Mouse (Mus musculus) gonadal fat pad, adult 2 months (tissue): ENCODE data around the gene Lhx4. TPM values are rescaled to one million over a fixed set of nuclear protein-coding genes. Genes with fewer than 3 reads are reported as not detected.

Source experiments
- DNase-seq: peaks from one replicate; pipeline ENCODE4 v3.0.0-alpha.2; 2012; ENCODE audit warnings: low read depth
- polyA plus RNA-seq: library from polyadenylated mRNA; depleted of rRNA; stranded (reverse); fragments of >200 nt; gene quantifications from 2 replicates; pipeline ENCODE4 v1.2.3, GENCODE M21; 2012

Gene Lhx4
- polyA plus RNA-seq, 1 experiment = 0.32 TPM

DNA sequence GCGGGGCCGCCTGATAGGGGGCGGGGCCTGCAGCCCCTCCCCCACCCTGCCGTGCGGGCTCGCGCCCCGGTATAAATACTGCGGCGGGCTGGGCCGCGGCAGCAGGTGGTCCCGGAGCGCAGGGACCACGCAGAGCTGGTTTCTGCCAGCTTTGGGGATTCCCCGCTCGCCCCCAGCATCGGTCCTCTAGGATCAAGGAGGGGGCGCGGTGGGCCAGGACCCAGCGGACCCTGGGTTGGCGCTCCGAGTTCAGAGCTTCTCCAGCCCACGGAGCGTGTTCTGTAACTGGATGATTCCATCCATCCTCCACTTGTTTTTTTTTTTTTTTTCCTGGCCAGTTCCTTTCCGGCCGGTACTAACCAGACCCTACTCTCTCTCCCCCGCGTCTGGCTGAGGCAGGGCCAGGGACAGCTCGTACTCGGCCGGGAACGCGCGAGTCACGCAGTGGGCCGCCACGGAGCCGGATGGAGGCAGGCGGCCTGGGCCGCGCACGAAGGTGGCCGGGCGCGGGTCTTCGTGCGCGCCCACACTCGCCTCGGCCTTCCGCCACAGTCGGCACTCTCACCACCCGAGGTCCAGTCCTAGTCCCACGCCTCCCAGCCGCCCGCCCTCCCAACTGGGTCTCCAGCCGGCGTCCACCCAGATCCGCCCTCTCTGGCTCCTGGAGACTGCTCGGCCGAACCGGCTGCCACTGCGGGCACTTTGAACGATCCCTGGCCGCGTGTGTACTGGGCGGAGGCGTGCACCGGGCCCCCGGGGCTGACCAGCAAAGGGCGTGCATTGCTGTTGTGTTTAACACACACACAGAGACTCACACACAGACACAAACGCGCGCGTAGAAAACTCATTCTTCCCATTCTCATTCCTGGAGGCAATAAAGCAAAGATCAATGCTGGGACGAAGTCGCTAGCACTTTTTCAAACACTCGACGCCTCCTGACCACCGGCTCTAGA lies 8.8 kb downstream of the Lhx4 start:
- no peak for DNase-seq

DNA sequence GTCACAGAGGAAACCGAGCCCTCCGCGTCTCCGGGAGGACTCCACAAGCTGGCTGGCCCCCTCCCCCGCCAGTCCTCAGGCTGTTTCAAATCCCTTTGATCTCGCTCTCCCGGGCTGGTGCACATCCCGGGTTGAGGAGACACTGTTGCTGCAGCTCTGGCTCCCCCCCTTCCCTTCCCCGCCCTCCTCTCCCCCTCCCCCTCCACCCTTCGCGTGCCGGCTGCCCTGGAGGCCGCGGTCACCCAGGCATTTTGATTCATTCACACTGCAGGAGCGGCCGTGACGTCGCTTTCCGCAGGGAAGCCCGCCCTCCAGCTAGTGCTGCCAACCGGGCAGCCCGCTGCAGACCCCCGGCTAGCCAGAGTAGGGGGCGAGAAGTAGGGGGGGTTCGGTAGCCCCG lies 9.5 kb downstream of the Lhx4 start:
- no peak for DNase-seq

DNA sequence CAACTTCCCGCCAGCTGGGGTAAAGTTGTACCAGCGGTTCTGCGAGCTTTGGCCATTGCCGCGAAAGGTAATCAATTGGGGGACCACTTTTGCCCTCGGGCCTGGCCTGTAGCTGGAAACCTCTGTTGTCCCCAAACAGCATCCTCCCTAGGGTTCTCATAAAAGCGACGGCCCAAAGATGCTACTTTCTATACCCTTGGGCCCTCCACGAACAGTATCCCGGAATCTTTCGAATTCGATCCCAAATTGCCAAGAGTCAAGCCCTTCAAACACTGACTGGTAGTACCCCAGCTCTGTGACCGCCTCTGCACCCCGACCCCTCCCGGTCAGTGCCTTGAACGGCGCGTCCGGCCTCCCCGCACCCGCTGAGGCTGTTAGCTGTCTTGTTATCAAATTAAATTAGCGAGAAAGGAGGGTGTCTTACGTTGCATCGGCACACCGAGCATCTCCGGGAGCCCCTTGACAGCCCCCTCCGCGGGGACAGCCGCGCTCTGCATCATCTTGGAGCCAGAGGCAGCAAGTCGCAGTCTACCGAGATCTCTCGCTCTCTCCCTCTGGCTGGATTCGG lies 10.0 kb downstream of the Lhx4 start:
- no peak for DNase-seq

DNA sequence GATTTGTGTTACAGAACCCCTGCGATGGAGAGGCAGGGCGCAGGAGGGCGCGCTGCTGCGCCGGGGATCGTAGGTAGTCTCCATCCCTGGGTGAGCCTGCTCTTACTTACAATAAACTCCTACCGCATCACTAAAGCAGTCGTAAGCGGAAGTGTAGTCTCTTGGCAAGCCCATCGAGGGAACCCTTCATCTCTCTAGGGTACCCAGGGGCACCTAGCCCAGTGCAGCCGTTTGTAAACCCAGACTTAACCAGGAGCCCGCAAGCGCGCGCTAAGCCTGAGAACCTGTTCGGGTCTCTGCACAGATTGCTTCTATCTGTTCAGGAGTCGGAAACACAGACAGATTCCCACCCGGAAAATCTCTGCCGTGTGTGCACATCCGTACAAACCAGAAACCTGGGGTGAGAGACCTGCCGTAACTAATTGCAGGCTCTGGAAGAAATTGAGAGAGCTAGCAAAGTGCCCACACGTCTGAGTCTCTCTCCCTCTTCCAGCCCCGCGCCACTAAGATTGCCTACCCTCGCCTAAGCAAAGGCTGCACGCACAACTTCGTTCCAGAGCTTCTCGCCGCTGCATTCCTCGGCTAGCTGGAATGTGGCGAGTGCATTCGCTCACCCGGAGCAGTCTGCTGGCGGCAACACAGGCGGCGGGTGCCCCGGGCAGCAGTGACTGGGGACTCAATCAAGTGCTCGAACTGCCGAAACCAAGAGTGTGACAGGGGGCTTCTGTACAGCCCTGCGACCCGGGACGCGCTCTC lies 10.7 kb downstream of the Lhx4 start:
- DNase-seq = no peak

DNA sequence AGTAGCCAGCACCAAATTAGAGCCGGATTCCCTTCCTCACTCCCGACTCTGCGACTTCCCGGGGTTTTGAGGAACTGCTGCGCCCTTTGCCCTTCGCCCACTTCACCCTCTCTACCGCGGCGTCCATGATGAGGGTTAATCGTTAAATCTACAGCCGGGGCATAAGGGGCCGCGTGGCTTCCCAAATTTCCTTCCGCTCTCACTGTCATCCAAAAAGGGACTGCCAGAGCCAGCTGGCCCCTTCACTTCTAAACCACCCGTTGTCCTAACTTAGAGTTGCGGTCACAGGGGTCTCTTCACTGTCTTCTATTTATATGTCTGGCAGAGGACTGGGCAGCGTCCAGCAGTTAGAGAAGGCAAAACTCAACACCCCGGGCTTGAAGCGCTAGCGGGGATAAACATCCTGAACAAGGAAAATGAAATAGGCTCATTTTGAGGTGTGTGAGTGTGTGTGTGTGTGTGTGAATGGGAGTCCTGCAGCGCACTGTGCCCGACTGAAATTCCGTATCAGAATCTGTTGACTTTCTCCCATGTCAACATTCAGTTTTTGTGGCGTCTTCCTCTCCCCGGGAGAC lies 13.6 kb downstream of the Lhx4 start:
- no peak for DNase-seq

DNA sequence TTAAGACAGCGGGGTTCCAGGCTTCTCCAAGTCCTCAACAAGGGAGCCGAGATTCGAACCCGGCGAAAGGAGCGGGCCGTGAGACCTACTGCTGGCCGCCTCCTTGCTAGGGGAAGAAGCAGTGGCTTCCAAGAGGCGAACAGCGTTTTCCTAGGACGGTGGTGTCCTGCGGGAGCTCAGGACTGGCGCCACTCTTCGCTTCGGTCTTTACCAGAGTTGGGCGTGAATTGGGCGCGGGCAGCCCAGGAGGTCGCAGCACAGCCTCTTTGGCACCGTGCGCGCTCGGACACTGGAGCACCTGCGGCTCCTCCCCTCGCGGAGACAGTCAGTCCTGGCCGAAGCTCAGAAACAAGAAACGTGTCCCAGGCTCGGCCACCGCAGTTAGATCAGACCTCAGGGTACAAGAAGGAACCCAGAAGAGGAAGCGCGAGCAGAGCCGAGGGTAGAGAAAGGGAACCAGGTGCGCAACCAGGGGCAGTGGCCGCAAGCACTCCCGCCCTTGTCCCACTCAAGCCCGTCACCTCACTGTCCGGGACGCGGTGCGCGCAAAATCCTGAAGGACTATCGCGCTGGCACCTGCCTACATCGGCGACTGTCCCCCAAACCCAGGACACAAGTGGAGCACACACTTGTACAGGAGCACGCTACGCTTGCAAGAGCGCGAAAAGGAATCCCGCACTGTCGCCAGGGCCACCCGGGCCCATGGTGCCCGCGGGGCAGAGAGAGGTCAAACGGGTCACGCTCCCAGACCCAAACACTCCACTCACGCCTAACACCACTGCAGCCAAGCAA lies 14.3 kb downstream of the Lhx4 start:
- DNase-seq = no peak

DNA sequence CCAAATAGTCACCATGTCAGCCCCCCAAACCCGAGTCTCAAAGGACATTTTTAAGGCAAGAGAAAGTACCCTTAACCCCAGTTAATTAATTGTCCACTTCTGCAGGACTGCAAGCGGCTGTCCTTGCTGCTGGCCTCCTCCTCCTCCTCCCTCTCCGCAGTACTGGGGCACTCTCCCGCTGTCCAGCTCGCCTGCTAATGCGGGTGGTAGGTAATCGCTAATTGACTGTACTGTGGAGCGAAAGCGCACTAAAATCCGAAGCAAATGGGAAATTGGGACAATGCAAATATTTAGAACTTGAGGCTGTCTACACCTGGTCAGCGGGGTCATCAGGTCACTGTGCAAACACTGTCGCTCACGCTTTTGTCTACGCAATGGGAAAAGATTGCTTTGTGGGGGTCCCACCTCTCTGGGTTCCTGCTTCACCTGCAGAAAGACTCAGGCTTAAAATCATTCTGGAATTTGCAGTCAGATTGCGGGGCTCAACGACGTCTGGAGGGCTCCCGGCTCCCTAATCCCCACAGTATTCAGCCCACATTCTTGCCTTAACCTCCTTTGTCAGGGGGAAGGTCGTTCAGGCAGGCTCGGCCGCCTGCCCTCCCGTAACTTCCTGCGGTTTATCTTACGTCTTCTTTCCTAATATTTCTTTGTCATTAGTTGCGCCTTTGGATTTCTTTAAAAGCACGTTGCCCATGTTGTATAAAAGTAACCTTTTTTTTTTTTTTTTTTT lies 15.2 kb downstream of the Lhx4 start:
- no peak for DNase-seq

DNA sequence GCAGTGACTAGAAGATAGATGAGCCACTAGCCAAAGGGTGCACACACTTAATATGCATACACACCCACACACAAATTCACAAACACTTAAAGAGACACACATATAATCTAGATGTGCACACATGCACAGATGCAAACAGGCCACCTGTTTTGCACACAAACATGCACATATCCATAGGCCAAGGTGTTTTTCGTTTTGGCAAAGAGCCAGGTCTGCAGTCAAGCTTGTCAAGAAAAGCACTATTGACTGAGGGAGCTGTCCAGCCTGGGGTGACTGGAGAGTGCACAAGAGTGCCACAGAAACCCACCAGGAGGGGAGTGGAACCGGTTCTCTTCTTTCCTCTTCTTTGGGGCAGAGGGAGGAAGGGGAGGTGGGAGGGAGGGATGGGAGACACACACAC lies 20.3 kb downstream of the Lhx4 start:
- DNase-seq = no peak

DNA sequence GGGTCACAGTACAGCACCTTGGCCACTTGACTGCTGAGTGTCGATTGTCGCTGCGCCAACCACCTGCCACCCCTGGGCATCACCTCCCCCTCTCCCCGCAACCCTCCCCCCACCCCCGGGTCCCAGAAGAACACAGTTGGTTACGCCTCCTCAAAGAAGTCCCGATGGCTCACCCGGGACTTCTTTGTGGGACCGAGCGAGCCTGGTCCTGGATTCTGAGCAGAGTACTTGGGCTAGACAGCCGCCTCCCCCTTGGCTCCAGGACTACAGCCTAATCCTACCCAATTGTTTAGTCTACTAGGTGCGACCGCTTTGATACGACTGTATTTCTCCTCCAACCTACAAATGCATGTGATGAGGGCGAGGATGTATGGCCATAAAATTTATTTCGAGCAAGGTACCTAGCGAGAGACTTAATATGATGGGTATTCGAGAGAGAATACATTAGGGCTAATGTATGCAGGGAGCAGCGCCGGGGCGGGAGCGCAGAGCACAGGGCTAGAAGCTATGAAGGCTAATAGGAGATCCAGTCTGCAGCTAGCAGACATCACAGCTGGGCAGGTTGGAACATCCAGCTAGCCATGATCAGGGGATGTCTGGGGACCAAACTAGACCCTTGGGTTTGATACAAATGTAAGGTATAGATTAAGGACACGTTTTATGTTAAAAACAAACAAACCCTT lies 22.2 kb downstream of the Lhx4 start:
- no peak for DNase-seq

DNA sequence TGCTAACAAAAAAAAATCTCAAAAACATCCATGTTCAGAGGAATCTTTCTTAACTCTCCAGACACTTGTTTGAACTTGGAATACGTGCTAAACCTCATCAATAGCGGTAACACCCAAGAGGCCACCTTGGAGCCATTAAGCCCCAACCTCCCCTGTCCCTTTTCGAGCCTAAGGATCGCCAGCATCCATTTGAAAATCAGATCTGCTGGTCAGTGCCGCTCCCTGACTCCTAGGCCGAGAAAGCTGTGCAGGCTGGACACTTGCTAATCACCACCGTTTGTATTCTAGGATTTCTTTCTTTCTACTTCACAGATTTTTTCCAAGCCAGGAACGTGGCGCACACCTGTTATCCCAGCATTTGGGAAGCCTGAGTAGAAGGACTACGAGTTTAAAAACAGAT lies 23.7 kb downstream of the Lhx4 start:
- no peak for DNase-seq

DNA sequence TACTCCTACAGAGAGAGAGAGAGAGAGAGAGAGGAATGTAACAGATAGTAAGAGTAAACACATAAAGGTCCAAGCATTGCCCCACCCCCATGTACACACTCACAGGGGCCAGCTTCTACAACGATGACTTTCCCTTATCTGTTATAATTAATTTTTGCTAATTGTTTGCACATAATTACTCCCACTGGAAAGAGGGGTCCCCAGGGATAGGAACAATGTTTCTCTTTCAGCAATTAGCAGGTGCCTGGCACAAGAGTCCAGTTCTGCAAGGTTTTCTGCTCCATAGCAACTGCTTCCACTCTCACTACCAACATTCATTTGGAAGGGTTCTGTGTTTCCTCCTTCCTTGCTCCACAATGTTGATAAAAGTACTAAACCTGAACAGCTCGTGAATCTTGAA lies 25.6 kb downstream of the Lhx4 start:
- DNase-seq = no peak

DNA sequence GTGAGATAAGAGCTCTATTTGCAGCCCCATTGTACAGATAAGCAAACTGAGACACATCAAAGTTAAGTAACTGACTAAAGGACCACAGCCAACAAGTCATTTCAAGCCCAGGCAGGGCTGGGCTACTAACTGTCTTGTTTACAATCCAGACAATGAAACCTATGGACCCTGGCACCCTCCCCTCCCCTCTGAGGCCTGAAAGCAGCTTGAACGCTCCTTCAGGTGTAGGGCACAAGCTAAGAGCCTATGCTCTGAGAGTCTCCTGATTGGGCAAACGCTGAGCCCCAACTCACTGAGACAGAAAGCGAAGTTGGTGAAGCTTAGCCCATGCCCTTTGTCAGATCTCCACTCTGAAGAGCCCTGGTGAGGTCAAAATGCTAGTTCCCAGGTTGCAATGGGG lies 27.2 kb downstream of the Lhx4 start:
- DNase-seq = no peak

DNA sequence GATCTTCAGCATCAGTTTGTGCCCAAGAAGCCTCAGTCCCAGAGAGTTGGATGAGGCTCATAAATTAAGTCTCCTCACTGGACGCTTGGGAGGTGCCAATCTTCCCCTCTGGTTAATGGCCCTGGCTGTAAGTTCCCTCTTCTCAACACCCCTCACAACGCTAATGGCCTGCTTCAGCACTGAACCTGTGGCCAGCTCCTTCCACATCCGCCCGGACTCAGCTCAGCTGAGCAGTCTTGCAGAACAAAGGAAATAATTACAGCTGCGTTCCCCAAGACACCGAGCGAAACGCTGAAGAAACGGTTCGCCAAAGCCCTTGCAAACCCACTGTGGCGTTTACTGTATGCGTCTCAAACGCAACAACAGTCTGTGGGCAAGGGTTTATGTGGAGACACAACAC lies 29.3 kb downstream of the Lhx4 start:
- DNase-seq = no peak

DNA sequence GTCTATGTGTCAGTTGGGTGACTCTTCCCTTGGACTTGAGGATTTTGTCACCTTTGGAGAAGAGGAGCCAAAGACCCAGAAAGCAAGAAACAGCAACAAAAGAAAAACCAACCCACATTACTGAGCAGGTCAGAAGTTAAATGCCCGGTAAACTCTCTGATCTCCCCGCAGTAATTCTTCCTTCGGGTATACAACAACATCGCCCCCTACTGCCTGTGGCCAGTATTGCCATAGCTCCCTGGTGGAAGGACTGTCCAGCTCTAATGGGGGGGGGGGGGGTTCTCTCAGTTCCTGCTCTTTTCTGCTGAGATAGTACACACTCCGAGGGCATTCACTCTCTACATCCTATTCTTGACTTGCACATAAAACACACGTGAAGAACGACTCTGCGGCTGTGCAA lies 30.0 kb downstream of the Lhx4 start:
- DNase-seq = no peak

DNA sequence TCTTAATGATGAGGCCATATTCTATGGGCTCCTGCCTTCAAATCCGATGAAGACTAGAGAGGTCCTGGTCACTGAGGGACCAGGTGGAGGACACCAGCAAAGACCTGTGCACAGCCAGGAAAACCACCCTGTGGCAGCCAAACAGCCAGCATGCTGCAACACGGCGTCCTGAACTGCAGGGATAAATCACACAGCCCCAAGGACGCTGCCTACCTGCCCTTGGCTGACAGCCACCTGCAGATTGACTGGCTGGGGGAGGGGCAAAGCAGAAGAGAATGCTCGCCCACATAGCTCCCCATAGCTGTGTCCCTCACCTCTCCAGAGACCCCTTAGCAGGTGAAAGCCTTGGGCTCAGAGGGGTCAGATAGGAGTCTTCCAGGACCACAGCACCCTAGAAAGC lies 31.5 kb downstream of the Lhx4 start:
- no peak for DNase-seq

DNA sequence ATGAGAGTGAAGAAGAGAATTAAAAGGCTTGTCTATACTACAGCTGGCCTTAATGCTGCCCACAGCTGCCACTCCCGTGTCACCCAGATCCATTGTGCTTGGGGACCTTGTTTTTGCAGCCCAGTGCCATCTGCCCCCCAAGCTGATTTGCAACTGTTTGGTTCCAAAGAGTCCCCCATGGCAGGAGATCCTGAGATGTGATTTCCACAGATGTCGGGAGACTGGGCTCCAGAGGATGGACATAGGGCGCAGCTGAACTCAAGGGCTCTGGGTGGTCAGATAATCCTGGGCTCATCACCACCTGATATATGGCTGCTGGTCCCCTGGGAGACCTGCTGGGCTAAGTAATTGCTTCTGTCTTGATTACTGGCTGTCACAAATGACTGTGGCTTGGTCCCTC lies 32.6 kb downstream of the Lhx4 start:
- DNase-seq = no peak

DNA sequence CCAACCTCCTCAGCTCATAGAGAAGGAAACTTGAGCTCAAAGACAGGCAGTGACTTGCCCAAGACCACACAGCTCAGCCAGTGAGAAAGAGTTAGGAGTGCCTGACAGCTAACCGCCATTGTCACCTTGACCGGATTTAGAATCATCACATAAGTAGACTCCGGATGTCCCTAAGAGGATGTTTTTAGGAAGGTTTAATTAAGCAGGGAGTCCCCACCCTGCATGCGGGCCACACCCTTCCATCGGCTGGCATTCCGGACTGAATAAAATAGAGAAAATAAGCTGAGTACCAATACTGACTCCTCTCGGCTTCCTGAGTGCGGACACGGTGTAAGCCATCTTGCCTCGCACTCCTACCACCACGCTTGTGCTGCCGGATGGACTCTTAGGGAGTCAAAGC lies 34.2 kb downstream of the Lhx4 start:
- DNase-seq = no peak

DNA sequence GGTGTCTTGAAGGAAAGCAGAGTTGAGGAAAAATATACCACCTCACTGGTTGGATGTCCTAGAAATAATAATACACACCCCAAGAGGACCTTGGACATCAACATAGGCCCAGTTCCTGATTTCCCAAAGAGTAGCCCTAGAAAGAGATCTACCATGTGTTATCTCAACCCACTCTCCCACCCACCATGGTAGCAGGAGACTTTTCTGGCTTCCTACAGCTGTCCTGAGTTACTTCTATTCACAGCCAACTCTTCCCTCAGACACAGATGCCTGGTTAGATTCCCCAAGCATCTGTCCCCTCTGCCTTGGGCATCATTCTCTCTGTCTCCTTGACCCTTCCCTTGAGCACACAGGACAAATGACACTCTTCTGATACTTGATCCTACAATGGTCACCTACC lies 36.1 kb downstream of the Lhx4 start:
- no peak for DNase-seq

DNA sequence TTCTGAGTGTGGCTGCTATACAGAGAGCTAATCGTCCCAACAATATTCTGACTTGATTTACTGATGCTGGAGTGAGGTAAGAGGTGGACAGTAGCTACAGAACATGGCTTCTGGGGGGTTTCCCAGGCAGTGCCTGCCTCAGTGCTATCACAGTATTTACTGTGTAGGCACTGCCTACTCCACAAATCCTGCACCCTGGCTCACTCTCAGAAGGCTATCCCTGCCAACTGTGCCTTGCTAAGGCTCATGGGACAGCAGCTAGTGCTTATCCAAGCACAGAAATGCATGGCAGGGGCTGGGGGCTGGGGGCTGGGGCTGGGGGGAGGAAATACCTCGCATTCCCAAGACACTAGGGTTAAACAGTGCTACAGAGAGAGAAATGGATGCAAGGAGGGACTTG lies 38.2 kb downstream of the Lhx4 start:
- no peak for DNase-seq

DNA sequence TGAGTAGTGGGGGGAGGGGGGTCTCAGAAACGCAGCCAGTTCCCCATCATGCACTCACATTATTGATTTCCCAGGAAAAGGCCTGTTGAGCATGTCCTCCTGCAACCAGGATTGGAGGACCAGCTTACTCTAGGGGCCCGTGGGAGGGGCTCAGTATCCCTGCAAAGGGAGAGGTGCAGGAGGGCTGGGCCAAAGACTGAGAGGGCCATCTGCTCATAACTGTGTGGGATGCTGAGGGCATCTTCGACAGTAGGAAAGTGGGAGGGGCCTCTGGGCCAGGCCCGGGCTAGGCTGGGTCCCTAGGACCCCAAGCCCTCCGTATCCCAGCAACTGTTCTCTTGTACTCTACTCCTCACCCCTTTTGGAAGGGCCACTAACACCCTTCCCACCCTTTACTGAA lies 47.3 kb downstream of the Lhx4 start:
- DNase-seq = no peak
